Mouse (Mus musculus) heart, embryonic 14.5 days (tissue): ENCODE results near the gene Map3k14. TPM values are rescaled to one million over a fixed set of nuclear protein-coding genes. Genes with fewer than 3 reads are reported as not detected.
"Not testable (repeated sequence)": the region's sequence is repeated elsewhere in the genome, so short reads cannot be mapped to it uniquely, and the experiment has no call there.

Source experiments
- ATAC-seq: fragments of 200-750 bp; cut with Nextera tagmentation; 2 replicates; pipeline ENCODE4 v1.8.0; 2017; ENCODE audit warnings: low read depth, moderate TSS enrichment; ENCODE audit not compliant: insufficient number of reproducible peaks, insufficient read depth, low FRiP score
- H3K27ac ChIP-seq, 2 experiments: fragments of 200-500 bp in 1 of 2; fragments of 300-500 bp in 1 of 2; sonication (generic) in 1 of 2; replicated peaks in 1 of 2; 2 replicates each; pipeline ENCODE4 v1.5.1; 2012 to 2014; ENCODE audit warnings: low read depth in 2 of 2, low read length in 2 of 2, control low read depth in 1 of 2, mild to moderate bottlenecking in 1 of 2, mixed read lengths in 1 of 2; ENCODE audit not compliant: control insufficient read depth in 1 of 2, insufficient read depth in 1 of 2
- H3K27me3 ChIP-seq: fragments of 300-500 bp; sonication (generic); 2 replicates; pipeline ENCODE4 v1.6.1; 2014; ENCODE audit warnings: mild to moderate bottlenecking, low read length, control low read depth; ENCODE audit not compliant: control insufficient read depth, insufficient read depth
- H3K36me3 ChIP-seq: fragments of 300-500 bp; sonication (generic); 2 replicates; pipeline ENCODE4 v1.6.1; 2014; ENCODE audit warnings: mild to moderate bottlenecking, control low read depth, low read length, mixed read lengths; ENCODE audit not compliant: control insufficient read depth, insufficient read depth
- H3K4me1 ChIP-seq, 2 experiments: fragments of 200-500 bp in 1 of 2; fragments of 300-500 bp in 1 of 2; sonication (generic) in 1 of 2; 2 replicates each; pipeline ENCODE4 v1.6.1; 2012 to 2014; ENCODE audit warnings: low read length in 2 of 2, control low read depth in 1 of 2, mixed read lengths in 1 of 2; ENCODE audit not compliant: control insufficient read depth in 2 of 2, insufficient read depth in 2 of 2
- H3K4me2 ChIP-seq: fragments of 300-500 bp; sonication (generic); 2 replicates; pipeline ENCODE4 v1.6.1; 2014; ENCODE audit warnings: mild to moderate bottlenecking, low read length
- H3K4me3 ChIP-seq, 2 experiments: fragments of 200-500 bp in 1 of 2; fragments of 300-500 bp in 1 of 2; sonication (generic) in 1 of 2; 2 replicates each; pipeline ENCODE4 v1.5.1; 2012 to 2014; ENCODE audit warnings: low read length in 2 of 2, mild to moderate bottlenecking in 2 of 2, control low read depth in 1 of 2, low read depth in 1 of 2, moderate library complexity in 1 of 2; ENCODE audit not compliant: control insufficient read depth in 1 of 2, insufficient read depth in 1 of 2
- H3K9ac ChIP-seq: fragments of 300-500 bp; sonication (generic); 2 replicates; pipeline ENCODE4 v1.6.1; 2014; ENCODE audit warnings: mild to moderate bottlenecking, low read length
- H3K9me3 ChIP-seq: fragments of 300-500 bp; sonication (generic); 2 replicates; pipeline ENCODE4 v1.6.1; 2016; ENCODE audit warnings: low read length, control low read depth; ENCODE audit not compliant: control insufficient read depth
- WGBS: fragments of 180-500 bp; shearing (Covaris S2); extraction: QIAGEN DNeasy Blood & Tissue Kit; methylation state at CpG from one replicate; pipeline ENCODE4 v1.1.7; 2014; 5-methylcytosine and 5-hydroxymethylcytosine counted together
- polyA plus RNA-seq: library from polyadenylated mRNA; unstranded; fragments of >200 nt; fragmentation: Nextera tagmentation; extraction: Ambion mirVana; gene quantifications from 2 replicates; pipeline ENCODE4 v1.2.1, GENCODE M21; 2014

Map3k14 gene
- polyA plus RNA-seq, 1 experiment from 2014 or later: 1.3 TPM

DNA sequence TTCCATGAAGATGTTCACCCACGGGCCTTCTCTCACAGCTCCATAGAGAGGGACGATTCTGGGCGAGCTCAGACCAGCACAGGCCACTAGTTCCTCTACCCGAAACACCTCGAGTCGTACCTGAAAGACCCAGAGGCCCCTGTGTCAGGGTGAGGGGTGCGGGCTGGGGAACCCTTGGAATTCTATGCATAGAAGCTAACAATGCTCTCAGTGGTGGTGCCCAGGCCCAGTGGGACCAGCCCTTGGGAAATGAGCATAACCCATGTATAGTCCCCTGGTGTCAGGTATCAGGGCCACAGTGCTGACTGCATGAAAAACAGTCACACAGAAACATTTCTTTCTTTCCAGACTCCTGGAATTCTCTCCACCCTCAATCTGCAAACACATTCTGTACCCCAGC lies 35.9 kb downstream of the Map3k14 start:
- Histone ChIP-seq H3K27ac (no peak overlapping the region), H3K27me3 (no peaks in the 10 kb centered on the region), H3K4me3 (no peak overlapping the region), H3K9me3 (no peaks in the 10 kb centered on the region), H3K9ac (no peak overlapping the region), H3K36me3 (peaks cover 46% of the 10 kb centered on the region), H3K4me2 (no peak overlapping the region), H3K4me1 (no peaks in the 10 kb centered on the region)
- WGBS: 91% methylated on average over 7 of the region's 7 CpGs
- no peak for ATAC-seq

DNA sequence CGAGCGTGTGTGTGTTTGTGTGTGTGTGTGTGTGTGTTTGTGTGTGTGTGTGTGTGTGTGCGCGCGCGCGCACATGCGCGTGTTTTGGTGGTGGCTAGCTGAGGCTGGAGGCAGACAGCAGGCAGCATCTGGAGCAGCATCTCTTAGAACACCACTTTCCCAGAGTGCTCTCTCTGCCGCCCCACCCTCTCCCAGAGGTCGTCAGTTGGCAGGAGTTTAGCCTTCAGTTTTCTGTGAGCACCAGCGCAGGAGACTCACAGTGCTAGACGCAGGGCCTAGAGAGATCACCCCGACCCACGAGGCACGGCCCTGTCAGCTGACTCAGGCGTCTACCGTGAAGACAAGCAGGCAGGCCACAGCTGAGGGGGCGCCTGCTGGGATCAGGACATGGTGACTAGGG lies 36.6 kb downstream of the Map3k14 start:
- no peak overlapping the region for H3K4me3 ChIP-seq
- WGBS: 85% methylated on average over 19 of the region's 19 CpGs
- H3K36me3 ChIP-seq: peaks cover 49% of the 10 kb centered on the region
- no peaks in the 10 kb centered on the region for H3K9me3 ChIP-seq
- H3K27me3 ChIP-seq: no peaks in the 10 kb centered on the region
- H3K4me2 ChIP-seq: no peak overlapping the region
- no peak overlapping the region for H3K27ac ChIP-seq
- H3K4me1 ChIP-seq: no peaks in the 10 kb centered on the region
- no peak overlapping the region for H3K9ac ChIP-seq
- ATAC-seq: no peak

DNA sequence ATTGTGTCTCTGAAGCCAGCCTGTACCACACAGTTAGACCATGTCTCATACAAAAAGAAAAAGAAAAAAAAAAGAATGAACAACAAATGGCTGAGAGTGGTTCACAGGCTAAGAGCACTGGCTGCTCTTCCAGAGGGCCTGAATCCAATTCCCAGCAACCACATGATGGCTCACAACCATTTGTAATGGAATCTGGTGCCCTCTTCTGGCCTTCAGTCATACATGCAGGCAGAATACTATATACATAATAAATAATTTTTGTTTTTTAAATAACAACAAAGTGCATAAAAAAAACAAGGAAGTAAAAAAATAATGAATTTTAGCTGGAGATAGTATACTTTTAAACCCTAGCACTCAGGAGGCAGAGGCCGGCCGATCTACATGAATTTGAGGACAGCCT lies 37.7 kb downstream of the Map3k14 start:
- Histone ChIP-seq H3K27ac (no peak overlapping the region), H3K9me3 (no peaks in the 10 kb centered on the region), H3K9ac (no peak overlapping the region), H3K4me3 (no peak overlapping the region), H3K4me2 (no peak overlapping the region), H3K27me3 (no peaks in the 10 kb centered on the region), H3K4me1 (no peaks in the 10 kb centered on the region), H3K36me3 (peaks cover 59% of the 10 kb centered on the region)
- ATAC-seq: no peak
- 91% methylated on average over 2 of the region's 2 CpGs for WGBS

DNA sequence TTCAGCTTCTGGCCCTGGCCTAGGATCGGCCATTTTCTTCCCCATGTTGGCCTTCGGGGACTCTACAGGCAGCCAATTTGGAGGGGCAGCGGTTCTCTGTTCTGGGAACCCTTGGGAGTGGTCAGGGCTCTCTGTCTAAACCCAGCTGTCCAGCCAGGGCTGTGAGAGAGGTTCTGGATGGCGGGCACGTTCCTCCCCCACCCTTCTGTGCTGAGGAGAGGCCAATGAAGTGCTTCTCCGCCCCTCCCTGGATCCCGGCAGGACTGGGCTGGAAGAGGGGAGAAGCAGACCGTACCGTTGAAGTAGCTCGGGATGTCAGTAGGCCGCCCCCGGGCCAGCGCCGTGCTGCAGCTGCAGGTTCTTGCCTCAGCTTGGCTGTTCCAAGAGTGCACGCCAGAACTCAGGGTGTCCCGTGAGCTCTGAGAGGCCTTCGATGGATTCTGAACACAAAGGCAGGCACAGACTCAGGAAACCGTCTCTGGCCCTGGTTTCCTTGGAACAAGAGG lies 43.3 kb downstream of the Map3k14 start:
- 61% methylated on average over 18 of the region's 18 CpGs for WGBS
- H3K4me1 ChIP-seq: no peaks in the 10 kb centered on the region
- no peak overlapping the region for H3K9ac ChIP-seq
- H3K27me3 ChIP-seq: no peaks in the 10 kb centered on the region
- no peak for ATAC-seq
- no peaks in the 10 kb centered on the region for H3K9me3 ChIP-seq
- no peak overlapping the region; a peak in 1 of 4 replicates for H3K27ac ChIP-seq
- H3K4me2 ChIP-seq: no peak overlapping the region
- peaks cover 64% of the 10 kb centered on the region for H3K36me3 ChIP-seq
- no peak overlapping the region for H3K4me3 ChIP-seq

DNA sequence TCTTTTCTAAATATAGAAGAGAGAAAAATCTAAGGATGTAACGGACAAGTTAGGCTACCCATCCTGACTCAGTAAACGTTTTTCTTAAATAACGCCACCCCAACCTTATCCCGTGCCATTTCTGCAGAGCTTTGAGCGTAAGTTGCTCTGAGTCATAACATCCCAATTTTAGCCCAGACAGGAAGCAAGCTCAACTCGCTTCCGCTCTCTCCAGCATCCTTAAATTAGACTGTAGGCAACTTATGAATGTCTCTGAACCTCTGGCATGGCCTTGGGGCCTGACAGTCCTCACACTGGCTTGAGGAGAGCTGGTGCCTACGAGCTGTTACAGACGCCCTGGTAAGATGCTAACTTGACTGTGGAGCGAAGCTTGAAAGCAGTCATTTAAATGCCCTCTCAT lies 43.8 kb downstream of the Map3k14 start:
- Histone ChIP-seq H3K4me3 (no peak overlapping the region), H3K36me3 (peaks cover 61% of the 10 kb centered on the region), H3K9ac (no peak overlapping the region), H3K9me3 (no peaks in the 10 kb centered on the region), H3K27me3 (no peaks in the 10 kb centered on the region), H3K27ac (no peak overlapping the region; a peak in 1 of 4 replicates), H3K4me1 (no peaks in the 10 kb centered on the region), H3K4me2 (no peak overlapping the region)
- WGBS: 79% methylated on average over 10 of the region's 10 CpGs
- no peak for ATAC-seq

DNA sequence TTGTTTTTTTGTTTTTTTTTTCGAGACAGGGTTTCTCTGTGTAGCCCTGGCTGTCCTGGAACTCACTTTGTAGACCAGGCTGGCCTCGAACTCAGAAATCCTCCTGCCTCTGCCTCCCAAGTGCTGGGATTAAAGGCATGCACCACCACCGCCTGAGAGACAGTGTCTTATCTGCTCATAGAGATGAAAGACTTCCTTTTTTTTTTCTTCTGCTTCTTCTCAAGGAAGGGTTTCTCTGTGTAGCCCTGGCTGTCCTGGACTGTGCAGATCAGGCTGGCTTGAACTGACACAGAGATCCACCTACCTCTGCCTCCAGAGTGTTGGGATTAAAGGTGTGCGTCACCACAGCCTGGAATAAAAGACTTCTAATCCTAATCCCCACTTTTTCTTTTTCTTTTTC lies 44.6 kb downstream of the Map3k14 start:
- not testable (repeated sequence) for H3K9ac ChIP-seq, H3K27me3 ChIP-seq, H3K4me2 ChIP-seq, H3K9me3 ChIP-seq, H3K4me3 ChIP-seq, H3K27ac ChIP-seq, ATAC-seq, H3K4me1 ChIP-seq
- WGBS: 79% methylated on average over 4 of the region's 4 CpGs
- peaks cover 61% of the 10 kb centered on the region for H3K36me3 ChIP-seq

DNA sequence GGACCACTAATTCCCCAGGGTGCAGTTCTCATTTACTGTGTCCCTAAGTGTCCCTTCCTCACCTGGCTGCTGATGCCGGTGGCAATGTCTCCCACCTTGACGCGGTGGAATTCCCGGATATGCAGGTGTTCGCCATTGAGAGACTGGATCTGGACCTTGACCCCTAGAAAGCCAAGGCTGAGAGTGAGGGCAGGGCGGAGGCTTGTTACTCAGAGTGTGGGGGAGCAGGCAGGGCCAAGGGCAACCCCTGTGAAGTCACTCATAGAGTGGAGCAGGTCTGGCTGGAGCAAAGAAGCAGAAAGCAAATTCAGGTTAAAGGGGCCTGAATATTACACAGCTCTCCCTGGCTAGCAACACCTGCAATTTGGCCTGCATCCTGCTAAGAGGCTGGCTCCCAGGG lies 45.8 kb downstream of the Map3k14 start:
- WGBS: 84% methylated on average over 6 of the region's 6 CpGs
- no peak for ATAC-seq
- H3K4me3 ChIP-seq: no peak overlapping the region

DNA sequence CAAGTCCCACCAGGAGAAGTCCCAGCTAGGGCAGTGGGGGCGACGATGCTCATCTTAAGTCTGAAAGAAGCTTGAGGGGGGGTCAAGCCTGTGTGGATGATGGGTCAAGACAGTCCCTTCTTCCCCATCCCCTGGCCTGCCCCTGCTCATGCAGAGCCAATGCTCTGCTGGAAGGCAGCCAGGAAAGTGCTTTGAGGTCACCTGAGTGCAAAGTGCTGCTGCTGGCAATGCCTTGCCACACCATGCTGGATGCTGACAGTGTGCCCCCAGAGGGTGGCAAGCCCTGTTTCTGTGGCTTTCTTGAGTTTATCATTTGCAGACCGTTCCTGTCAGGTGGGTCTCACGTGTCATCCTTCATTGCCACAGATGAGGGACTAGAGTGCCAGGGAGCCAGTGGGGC lies 47.3 kb downstream of the Map3k14 start:
- Histone ChIP-seq H3K9me3 (no peaks in the 10 kb centered on the region), H3K36me3 (peaks cover 38% of the 10 kb centered on the region), H3K27ac (no peak overlapping the region), H3K9ac (no peak overlapping the region), H3K27me3 (no peaks in the 10 kb centered on the region), H3K4me3 (no peak overlapping the region), H3K4me2 (no peak overlapping the region), H3K4me1 (peaks cover 0 to 8% of the 10 kb centered on the region in 2 experiments; a peak in 1 of 4 replicates)
- ATAC-seq: no peak
- 76% methylated on average over 4 of the region's 4 CpGs for WGBS

More for the DNA sequence above, 45.8 kb downstream of the Map3k14 start:
- H3K27me3 ChIP-seq: no peaks in the 10 kb centered on the region
- peaks cover 48% of the 10 kb centered on the region for H3K36me3 ChIP-seq
- no peak overlapping the region for H3K27ac ChIP-seq
- H3K4me2 ChIP-seq: no peak overlapping the region
- H3K4me1 ChIP-seq: peaks cover 0 to 8% of the 10 kb centered on the region in 2 experiments; a peak in 1 of 4 replicates
- H3K9me3 ChIP-seq: no peaks in the 10 kb centered on the region
- H3K9ac ChIP-seq: no peak overlapping the region
